Mouse (Mus musculus): ENCODE data around the gene Usp36.

- no peak for TF ChIP-seq CTCF (conservative IDR thresholded peaks at IDR 0.05; ENCODE audit: low read length)
- no peak for TF ChIP-seq NANOG (IDR thresholded peaks at IDR 0.05; ENCODE audit: borderline replicate concordance, low read length)
Measured at GRCm38 (mm10) chr11:118265621-118266020, 24.4 kb downstream of the Usp36 start.

All from E14TG2a.4 (cell line).